Mouse (Mus musculus) heart, embryonic 12.5 days (tissue): ENCODE results near the gene Phf21b. TPM values are rescaled to one million over a fixed set of nuclear protein-coding genes. Genes with fewer than 3 reads are reported as not detected.

Experiments used
- ATAC-seq: fragments of 200-750 bp; cut with Nextera tagmentation; 2 replicates; pipeline ENCODE4 v1.8.0; 2017; ENCODE audit warnings: moderate TSS enrichment, moderate library complexity; ENCODE audit not compliant: insufficient number of reproducible peaks, low FRiP score
- H3K27ac ChIP-seq: fragments of 300-500 bp; sonication (generic); 2 replicates; pipeline ENCODE4 v1.5.1; 2016; ENCODE audit warnings: mild to moderate bottlenecking, moderate library complexity; ENCODE audit not compliant: poor library complexity, severe bottlenecking
- H3K27me3 ChIP-seq: fragments of 300-500 bp; sonication (generic); replicated peaks from 2 replicates; pipeline ENCODE4 v1.6.1; 2016; ENCODE audit warnings: mild to moderate bottlenecking, moderate library complexity
- H3K36me3 ChIP-seq: fragments of 300-500 bp; sonication (generic); 2 replicates; pipeline ENCODE4 v1.6.1; 2016; ENCODE audit warnings: mild to moderate bottlenecking, moderate library complexity
- H3K4me1 ChIP-seq: fragments of 300-500 bp; sonication (generic); replicated peaks from 2 replicates; pipeline ENCODE4 v1.6.1; 2016; ENCODE audit warnings: mild to moderate bottlenecking
- H3K4me2 ChIP-seq: fragments of 300-500 bp; sonication (generic); 2 replicates; pipeline ENCODE4 v1.6.1; 2016; ENCODE audit warnings: mild to moderate bottlenecking, moderate library complexity
- H3K4me3 ChIP-seq: fragments of 300-500 bp; sonication (generic); 2 replicates; pipeline ENCODE4 v1.5.1; 2016; ENCODE audit warnings: mild to moderate bottlenecking
- H3K9ac ChIP-seq: fragments of 300-500 bp; sonication (generic); 2 replicates; pipeline ENCODE4 v1.6.1; 2016; ENCODE audit warnings: mild to moderate bottlenecking, moderate library complexity
- H3K9me3 ChIP-seq: fragments of 300-500 bp; sonication (generic); replicated peaks from 2 replicates; pipeline ENCODE4 v1.6.1; 2016; ENCODE audit warnings: mild to moderate bottlenecking, moderate library complexity
- WGBS: fragments of 180-500 bp; shearing (Covaris S2); methylation state at CpG from one replicate; pipeline ENCODE4 v1.1.7; 2016; 5-methylcytosine and 5-hydroxymethylcytosine counted together
- polyA plus RNA-seq: library from polyadenylated mRNA; unstranded; fragments of >200 nt; fragmentation: Nextera tagmentation; extraction: Ambion mirVana; gene quantifications from 2 replicates; pipeline ENCODE4 v1.2.1, GENCODE M21; 2016

Phf21b gene
- polyA plus RNA-seq, 1 experiment from 2014 or later: 0.22 TPM

GRCm38 (mm10) chr15:84743347-84743746 lies 112.5 kb downstream of the Phf21b start:
- no peak overlapping the region for H3K27ac ChIP-seq
- H3K9ac ChIP-seq: no peak overlapping the region
- H3K4me3 ChIP-seq: no peak overlapping the region
- H3K4me2 ChIP-seq: no peak overlapping the region
- no peaks in the 10 kb centered on the region for H3K27me3 ChIP-seq
- 0 out of 2 replicates have a peak, but pooled peaks cover 3% of the 10 kb centered on the region for H3K9me3 ChIP-seq
- ATAC-seq: no peak; the same call in 1 of the 2 replicates
- peaks cover 35% of the 10 kb centered on the region for H3K4me1 ChIP-seq
- 9% methylated on average over 3 of the region's 3 CpGs for WGBS
- H3K36me3 ChIP-seq: no peaks in the 10 kb centered on the region

DNA sequence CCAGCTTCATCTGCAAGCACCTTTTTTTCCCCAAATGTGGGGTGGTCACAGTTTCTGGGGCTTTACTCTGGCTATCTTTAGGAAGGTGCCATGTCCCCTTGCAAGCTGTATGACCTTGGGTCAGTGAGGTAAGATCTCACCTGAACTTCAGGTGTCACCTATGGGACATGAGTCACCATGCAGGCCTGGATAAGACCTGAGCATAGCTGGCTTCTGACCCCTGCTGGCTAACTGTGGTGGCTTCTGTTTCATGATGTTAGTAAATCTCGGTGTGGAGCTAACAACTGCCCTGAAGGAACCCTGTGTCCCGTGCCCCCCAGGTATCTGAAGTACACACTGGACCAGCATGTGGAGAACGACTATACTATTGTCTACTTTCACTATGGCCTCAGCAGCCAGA lies 114.3 kb downstream of the Phf21b start:
- Histone ChIP-seq H3K9me3 (0 out of 2 replicates have a peak, but pooled peaks cover 3% of the 10 kb centered on the region), H3K36me3 (no peaks in the 10 kb centered on the region), H3K4me1 (peaks cover 35% of the 10 kb centered on the region), H3K4me2 (no peak overlapping the region), H3K27me3 (no peaks in the 10 kb centered on the region), H3K27ac (no peak overlapping the region), H3K9ac (no peak overlapping the region), H3K4me3 (no peak overlapping the region)
- ATAC-seq: no peak
- 74% methylated on average over 3 of the region's 3 CpGs for WGBS

DNA sequence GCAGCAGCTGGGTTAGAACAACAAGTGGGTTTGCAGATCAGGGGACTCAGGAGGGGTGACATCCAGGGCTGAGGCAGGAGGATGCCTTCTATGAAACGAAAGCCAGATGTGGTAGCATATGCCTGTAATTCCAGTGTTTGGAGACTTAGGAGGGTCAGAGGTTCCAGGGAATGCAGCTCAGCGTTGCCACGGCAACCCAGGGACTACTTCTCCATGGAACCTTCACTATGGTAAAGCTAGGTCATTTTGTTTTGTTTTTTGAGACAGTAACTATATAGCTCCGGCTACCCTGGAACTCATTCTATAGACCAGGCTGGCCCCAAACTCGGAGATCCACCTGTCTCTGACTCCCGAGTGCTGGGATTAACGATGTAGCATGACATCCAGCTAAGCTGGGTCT lies 117.6 kb downstream of the Phf21b start:
- H3K4me2 ChIP-seq: no peak overlapping the region
- ATAC-seq: no peak
- peaks cover 15% of the 10 kb centered on the region for H3K4me1 ChIP-seq
- H3K4me3 ChIP-seq: no peak overlapping the region
- no peaks in the 10 kb centered on the region for H3K27me3 ChIP-seq
- H3K9ac ChIP-seq: no peak overlapping the region
- H3K9me3 ChIP-seq: 0 out of 2 replicates have a peak, but pooled peaks cover 3% of the 10 kb centered on the region
- H3K36me3 ChIP-seq: no peaks in the 10 kb centered on the region
- WGBS: 85% methylated on average over 7 of the region's 7 CpGs
- no peak overlapping the region for H3K27ac ChIP-seq

- Histone ChIP-seq H3K27ac (no peak overlapping the region), H3K4me1 (peaks cover 8% of the 10 kb centered on the region), H3K9me3 (0 out of 2 replicates have a peak, but pooled peaks cover 3% of the 10 kb centered on the region), H3K9ac (no peak overlapping the region), H3K4me2 (no peak overlapping the region), H3K27me3 (no peaks in the 10 kb centered on the region), H3K36me3 (no peaks in the 10 kb centered on the region), H3K4me3 (no peak overlapping the region)
- no peak for ATAC-seq
- 38% methylated on average over 3 of the region's 4 CpGs for WGBS
These were observed 118.9 kb downstream of the Phf21b start for GRCm38 (mm10) chr15:84736994-84737346.

- H3K9ac ChIP-seq: no peak overlapping the region
- no peak overlapping the region for H3K27ac ChIP-seq
- 68% methylated on average over 11 of the region's 11 CpGs for WGBS
- H3K4me3 ChIP-seq: no peak overlapping the region
- no peaks in the 10 kb centered on the region for H3K27me3 ChIP-seq
- H3K4me1 ChIP-seq: peaks cover 9% of the 10 kb centered on the region
- no peak overlapping the region for H3K4me2 ChIP-seq
- 0 out of 2 replicates have a peak, but pooled peaks cover 3% of the 10 kb centered on the region for H3K9me3 ChIP-seq
- ATAC-seq: no peak
- H3K36me3 ChIP-seq: no peaks in the 10 kb centered on the region
These were observed 119.4 kb downstream of the Phf21b start for GRCm38 (mm10) chr15:84736346-84736993.

Other genes starting within 250 kb of the Phf21b start
- gene Prr5, start 186.4 kb downstream of the Phf21b start, polyA plus RNA-seq: 23.1 and 25.5 TPM in 2 replicates
- gene Arhgap8, start 136.0 kb downstream of the Phf21b start, polyA plus RNA-seq: 3.4 and 4.0 TPM in 2 replicates
- 0.35 and 0.43 TPM in 2 replicates for gene Gm29666, start 64.0 kb upstream of the Phf21b start, polyA plus RNA-seq
- 31.2 and 32.3 TPM in 2 replicates for gene Nup50, start 67.4 kb upstream of the Phf21b start, polyA plus RNA-seq
- 4.3 and 5.3 TPM in 2 replicates for gene 5031439G07Rik, start 132.5 kb upstream of the Phf21b start, polyA plus RNA-seq
- gene Upk3a, start 161.1 kb upstream of the Phf21b start, polyA plus RNA-seq: not detected in 2 replicates
- 17.6 and 18.8 TPM in 2 replicates for gene Fam118a, start 172.9 kb upstream of the Phf21b start, polyA plus RNA-seq